In the genomic region with DNA sequence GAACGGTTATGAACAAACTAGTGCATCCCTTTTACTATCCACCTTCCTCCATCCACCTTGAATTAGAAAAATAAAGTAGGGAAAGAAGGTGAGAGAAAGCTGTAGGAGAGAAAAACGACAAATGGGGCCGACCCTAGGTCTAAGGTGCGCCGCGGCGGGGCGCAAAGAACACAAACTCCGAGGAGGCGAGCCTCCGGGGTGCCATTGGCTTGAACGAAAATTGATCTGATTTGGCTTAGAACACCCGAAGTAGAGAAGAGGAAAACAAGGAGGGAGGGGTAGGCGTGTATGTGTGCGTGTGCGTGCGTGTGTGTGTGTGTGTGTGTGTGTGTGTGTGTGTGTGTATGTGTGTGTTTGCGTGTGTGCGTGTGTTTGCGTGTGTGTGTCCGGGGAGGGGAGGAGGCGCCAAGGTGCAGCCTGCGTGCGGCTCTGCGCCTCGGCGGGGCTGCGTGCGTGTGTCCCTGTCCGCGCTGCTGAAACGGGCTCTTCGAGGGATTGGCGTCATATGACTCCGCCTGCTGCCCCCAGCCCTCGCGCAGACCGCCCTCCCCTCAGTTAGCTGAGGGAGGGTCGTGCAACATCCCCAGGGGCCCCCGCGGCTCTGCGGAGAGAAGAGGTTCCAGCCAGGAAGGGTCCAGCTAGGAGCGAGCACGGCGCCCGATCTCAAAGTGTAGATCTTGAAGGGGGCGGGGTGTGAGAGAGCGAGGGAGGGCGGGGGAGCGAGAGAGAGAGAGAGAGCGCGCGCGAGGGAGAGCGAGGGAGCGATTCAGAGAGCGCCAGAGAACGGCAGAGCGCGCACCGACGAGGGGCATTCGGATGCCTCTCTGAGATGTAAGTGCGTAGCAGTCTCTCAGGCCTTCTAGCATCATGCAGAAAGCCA, we compare ENCODE assay signal across 8 mouse cellular contexts. TPM values are rescaled to one million over a fixed set of nuclear protein-coding genes. Genes with fewer than 3 reads are reported as not detected.
A peak's percentile ranks its signal among the peaks of the same experiment; 100 is the strongest.
DNase-seq lines count a peak whose midpoint lies in the region; ATAC-seq and TF ChIP-seq lines count a peak whose summit lies in the region.

A gene (plus strand): TSS at position 778 of the 880 bp plus-strand sequence.

- peaks cover 25% of the 10 kb centered on the region for H3K27me3 ChIP-seq in spleen, adult 2 months (ENCODE audit: control insufficient read depth, insufficient read depth, low read length)
- peaks cover 93% of the 10 kb centered on the region for H3K27me3 ChIP-seq in heart, embryonic 13.5 days (replicated peaks)
- H3K27me3 ChIP-seq in stomach, embryonic 16.5 days (ENCODE audit: control insufficient read depth, insufficient read depth, low read length) = peaks cover 72% of the 10 kb centered on the region

- ATAC-seq in common myeloid progenitor, adult 5-6 weeks (replicated peaks; ENCODE audit: low read depth, poor library complexity, severe bottlenecking) = peak; percentile 45
- peak; percentile 29; the same call in 1 of the 2 replicates for ATAC-seq in heart, embryonic 13.5 days (ENCODE audit: extremely low read depth, insufficient number of reproducible peaks, low FRiP score, low TSS enrichment)
- ATAC-seq in stomach, embryonic 16.5 days (ENCODE audit: insufficient read depth, low FRiP score) = peak; percentile 61; the same call in 1 of the 2 replicates
- no peak for ATAC-seq in megakaryocyte-erythroid progenitor cell, adult 5-6 weeks (replicated peaks; ENCODE audit: low FRiP score, low TSS enrichment, poor library complexity, severe bottlenecking)

- no peak for DNase-seq in spleen, adult 2 months (ENCODE audit: low read depth in 1 of 2, low spot score in 2 of 2)
- no peak for DNase-seq in spleen, adult 18-20 months
- peak; percentile 55 for DNase-seq in left cerebral cortex, adult 11 months (ENCODE audit: low spot score)
- DNase-seq in mesoderm, embryonic 11.5 days (ENCODE audit: low read depth, low spot score) = peak; percentile 66

- peak within 1 kb of the TSS; percentile 9; the same call in 1 of the 2 replicates for H3K4me3 ChIP-seq in spleen, adult 2 months (ENCODE audit: extremely low read depth, insufficient read depth, insufficient read length)
- H3K4me3 ChIP-seq in heart, embryonic 13.5 days = peak within 1 kb of the TSS; percentile 57
- peak within 1 kb of the TSS; percentile 55 for H3K4me3 ChIP-seq in stomach, embryonic 16.5 days (replicated peaks; ENCODE audit: low read length)

- peak within 1 kb of the TSS; percentile 63 for H3K9ac ChIP-seq in heart, embryonic 13.5 days
- H3K9ac ChIP-seq in stomach, embryonic 16.5 days (ENCODE audit: low read length) = peak within 1 kb of the TSS; percentile 48; the same call in 1 of the 2 replicates

- no peaks in the 10 kb centered on the region for H3K36me3 ChIP-seq in spleen, adult 2 months (ENCODE audit: control insufficient read depth, insufficient read depth, low read length)
- H3K36me3 ChIP-seq in heart, embryonic 13.5 days = no peaks in the 10 kb centered on the region
- no peaks in the 10 kb centered on the region for H3K36me3 ChIP-seq in stomach, embryonic 16.5 days (ENCODE audit: control insufficient read depth, insufficient read depth, low read length)

- WGBS in spleen, adult 2 months = 2% methylated on average over 52 of the region's 64 CpGs
- WGBS in heart, embryonic 13.5 days = under 1% methylated on average over 49 of the region's 64 CpGs
- WGBS in stomach, embryonic 16.5 days = 1% methylated on average over 60 of the region's 64 CpGs

- peaks cover 8% of the 10 kb centered on the region for H3K4me1 ChIP-seq in spleen, adult 2 months (ENCODE audit: control insufficient read depth, insufficient read depth, insufficient read length)
- peaks cover 27% of the 10 kb centered on the region for H3K4me1 ChIP-seq in heart, embryonic 13.5 days
- peaks cover 19% of the 10 kb centered on the region for H3K4me1 ChIP-seq in stomach, embryonic 16.5 days (ENCODE audit: control insufficient read depth, insufficient read depth, low read length)

- H3K27ac ChIP-seq in spleen, adult 2 months (ENCODE audit: insufficient read depth, low read length) = no peak within 1 kb of the TSS
- no peak within 1 kb of the TSS for H3K27ac ChIP-seq in heart, embryonic 13.5 days (replicated peaks)
- H3K27ac ChIP-seq in stomach, embryonic 16.5 days (ENCODE audit: low read length) = no peak within 1 kb of the TSS

- no peak for TF ChIP-seq POLR2A in spleen, adult 2 months (IDR thresholded peaks at IDR 0.05; ENCODE audit: low read depth, low read length)

- TF ChIP-seq CTCF in spleen, adult 2 months (IDR thresholded peaks at IDR 0.05; ENCODE audit: extremely low read depth, insufficient read depth, insufficient read length, insufficient replicate concordance) = no peak

- H3K4me2 ChIP-seq in heart, embryonic 13.5 days = peak within 1 kb of the TSS; percentile 96
- H3K4me2 ChIP-seq in stomach, embryonic 16.5 days (ENCODE audit: low read depth, low read length) = peak within 1 kb of the TSS; percentile 92

- H3K9me3 ChIP-seq in heart, embryonic 13.5 days = no peaks in the 10 kb centered on the region
- no peaks in the 10 kb centered on the region for H3K9me3 ChIP-seq in stomach, embryonic 16.5 days (replicated peaks; ENCODE audit: control insufficient read depth, low read length)

RNA-seq across cellular contexts. Expression of the gene that starts here (rescaled TPM):
- polyA plus RNA-seq in spleen, adult 2 months (2012; rRNA removed) = 0.02 and 0.06 TPM in 2 replicates
- not detected in 2 replicates for total RNA-seq in common myeloid progenitor, adult 5-6 weeks (2017)
- 0.16 and 0.19 TPM in 2 replicates for polyA plus RNA-seq in heart, embryonic 13.5 days (2015; fragmentation: Nextera tagmentation; extraction: Ambion mirVana)
- 0.48 and 0.82 TPM in 2 replicates for polyA plus RNA-seq in stomach, embryonic 16.5 days (2015; fragmentation: Nextera tagmentation; extraction: Ambion mirVana)
- total RNA-seq in megakaryocyte-erythroid progenitor cell, adult 5-6 weeks (2014; fragmentation: Nextera tagmentation) = not detected in 2 replicates
- total RNA-seq in megakaryocyte-erythroid progenitor cell, adult 5-6 weeks (2017) = not detected in 2 replicates

Comparison
In these comparisons a context has a peak if more than half of its experiments do, and no peak if none do; other contexts are left out.
1. Peak in ATAC-seq in common myeloid progenitor, adult 5-6 weeks; RNA of the gene not detected or under 1 TPM.
2. Peak in ATAC-seq, H3K4me3 ChIP-seq, H3K9ac ChIP-seq and H3K4me2 ChIP-seq in heart, embryonic 13.5 days; RNA of the gene not detected or under 1 TPM.
3. Peak in ATAC-seq, H3K4me3 ChIP-seq, H3K9ac ChIP-seq and H3K4me2 ChIP-seq in stomach, embryonic 16.5 days; RNA of the gene not detected or under 1 TPM.
4. DNase-seq: peak in left cerebral cortex, adult 11 months (single experiment) and mesoderm, embryonic 11.5 days (single experiment); none in spleen, adult 2 months (0 of 2) and spleen, adult 18-20 months (0 of 2).
5. Peak in every context shown above with its lines, with median percentiles within 50 percentile points of each other: H3K4me3 ChIP-seq.